Mouse (Mus musculus) lung, postnatal 0 days (tissue): ENCODE data around the gene Tmem88b. TPM values are rescaled to one million over a fixed set of nuclear protein-coding genes. Genes with fewer than 3 reads are reported as not detected.

Experiments
- ATAC-seq: fragments of 200-750 bp; cut with Nextera tagmentation; 2 replicates; pipeline ENCODE4 v1.8.0; 2017; ENCODE audit warnings: moderate library complexity
- DNase-seq: peaks from one replicate; pipeline ENCODE4 v3.0.0-alpha.2; 2016; ENCODE audit warnings: low spot score
- H3K27ac ChIP-seq: fragments of 300-500 bp; sonication (generic); 2 replicates; pipeline ENCODE4 v1.5.1; 2014; ENCODE audit warnings: antibody characterized with exemption, mild to moderate bottlenecking, low read length, mixed read lengths
- H3K27me3 ChIP-seq: fragments of 300-500 bp; sonication (generic); replicated peaks from 2 replicates; pipeline ENCODE4 v1.6.1; 2014; ENCODE audit warnings: low read length, mixed read lengths; ENCODE audit not compliant: insufficient read depth
- H3K36me3 ChIP-seq: fragments of 300-500 bp; sonication (generic); 2 replicates; pipeline ENCODE4 v1.6.1; 2014; ENCODE audit warnings: low read length, mixed read lengths; ENCODE audit not compliant: insufficient read depth
- H3K4me1 ChIP-seq: fragments of 300-500 bp; sonication (generic); 2 replicates; pipeline ENCODE4 v1.6.1; 2014; ENCODE audit warnings: antibody characterized with exemption, low read depth, low read length, mixed read lengths; ENCODE audit not compliant: insufficient read depth
- H3K4me2 ChIP-seq: fragments of 300-500 bp; sonication (generic); replicated peaks from 2 replicates; pipeline ENCODE4 v1.6.1; 2014; ENCODE audit warnings: low read depth, mild to moderate bottlenecking, low read length, moderate library complexity, mixed read lengths
- H3K4me3 ChIP-seq: fragments of 300-500 bp; sonication (generic); 2 replicates; pipeline ENCODE4 v1.5.1; 2014; ENCODE audit warnings: low read depth, low read length
- H3K9ac ChIP-seq: fragments of 300-500 bp; sonication (generic); replicated peaks from 2 replicates; pipeline ENCODE4 v1.6.1; 2014; ENCODE audit warnings: low read depth, mild to moderate bottlenecking
- H3K9me3 ChIP-seq: fragments of 300-500 bp; sonication (generic); 2 replicates; pipeline ENCODE4 v1.6.1; 2016; ENCODE audit warnings: low read length, mixed read lengths
- CTCF ChIP-seq: IDR thresholded peaks from 2 replicates; pipeline ENCODE4 v1.5.1; 2016; ENCODE audit warnings: antibody characterized with exemption, mild to moderate bottlenecking
- EP300 ChIP-seq: IDR thresholded peaks from 2 replicates; pipeline ENCODE4 v1.6.1; 2016; ENCODE audit warnings: antibody characterized with exemption, mild to moderate bottlenecking, control low read depth
- WGBS: fragments of 180-500 bp; shearing (Covaris S2); extraction: QIAGEN DNeasy Blood & Tissue Kit; methylation state at CpG from one replicate; pipeline ENCODE4 v1.1.7; 2014; 5-methylcytosine and 5-hydroxymethylcytosine counted together
- polyA plus RNA-seq: library from polyadenylated mRNA; unstranded; fragments of >200 nt; fragmentation: Nextera tagmentation; extraction: Ambion mirVana; gene quantifications from 2 replicates; pipeline ENCODE4 v1.2.1, GENCODE M21; 2015

Gene Tmem88b
- polyA plus RNA-seq, 1 experiment from 2014 or later, result 0.13 TPM

- peaks cover 6% of the 10 kb centered on the region; the same call in 1 of the 2 replicates for H3K4me1 ChIP-seq
- DNase-seq (no peak), ATAC-seq (no peak)
- no peak overlapping the region for H3K9ac ChIP-seq
- WGBS, result 49% methylated on average over 8 of the region's 8 CpGs
- peaks cover under 1% of the 10 kb centered on the region for H3K36me3 ChIP-seq
- peak overlapping the region; percentile 98; the same call in 1 of the 2 replicates for H3K4me2 ChIP-seq
- TF ChIP-seq EP300, result no peak
- no peak for TF ChIP-seq CTCF
- H3K27ac ChIP-seq, result no peak overlapping the region
- no peaks in the 10 kb centered on the region for H3K9me3 ChIP-seq
- no peaks in the 10 kb centered on the region for H3K27me3 ChIP-seq
- H3K4me3 ChIP-seq, result no peak overlapping the region; the same call in 1 of the 2 replicates
Measured at GRCm38 (mm10) chr4:155830596-155830995, 44.9 kb upstream of the Tmem88b start.

- Histone ChIP-seq H3K4me2 (no peak overlapping the region), H3K4me1 (peaks cover 6% of the 10 kb centered on the region; the same call in 1 of the 2 replicates), H3K36me3 (peaks cover 8% of the 10 kb centered on the region), H3K9me3 (no peaks in the 10 kb centered on the region), H3K9ac (no peak overlapping the region), H3K27ac (no peak overlapping the region), H3K4me3 (no peak overlapping the region), H3K27me3 (no peaks in the 10 kb centered on the region)
- no peak for ATAC-seq
- no peak for DNase-seq
- 84% methylated on average over 4 of the region's 4 CpGs for WGBS
- TF ChIP-seq EP300 (no peak), CTCF (no peak)
Measured at GRCm38 (mm10) chr4:155829866-155830265, 44.2 kb upstream of the Tmem88b start.

- no peak overlapping the region for H3K27ac ChIP-seq
- ATAC-seq, result no peak
- 94% methylated on average over 16 of the region's 16 CpGs for WGBS
Measured at GRCm38 (mm10) chr4:155823443-155823842, 37.8 kb upstream of the Tmem88b start.

GRCm38 (mm10) chr4:155821025-155821424 is 35.4 kb upstream of the Tmem88b start:
- H3K36me3 ChIP-seq, result peaks cover 76% of the 10 kb centered on the region
- TF ChIP-seq EP300 (no peak), CTCF (peak; percentile 46)
- DNase-seq, result no peak

More at GRCm38 (mm10) chr4:155823443-155823842, 37.8 kb upstream of the Tmem88b start:
- H3K36me3 ChIP-seq, result peaks cover 63% of the 10 kb centered on the region
- H3K9ac ChIP-seq, result no peak overlapping the region
- H3K27me3 ChIP-seq, result no peaks in the 10 kb centered on the region
- DNase-seq, result no peak
- no peak overlapping the region for H3K4me3 ChIP-seq
- no peak overlapping the region for H3K4me2 ChIP-seq
- H3K4me1 ChIP-seq, result no peaks in the 10 kb centered on the region
- no peaks in the 10 kb centered on the region for H3K9me3 ChIP-seq
- TF ChIP-seq CTCF, result no peak
- TF ChIP-seq EP300, result no peak

GRCm38 (mm10) chr4:155817533-155817932 is 31.9 kb upstream of the Tmem88b start:
- Histone ChIP-seq H3K27ac (no peak overlapping the region), H3K36me3 (peaks cover 48% of the 10 kb centered on the region), H3K9ac (no peak overlapping the region), H3K4me2 (no peak overlapping the region), H3K4me3 (no peak overlapping the region), H3K27me3 (no peaks in the 10 kb centered on the region), H3K9me3 (no peaks in the 10 kb centered on the region), H3K4me1 (peaks cover 9% of the 10 kb centered on the region; the same call in 1 of the 2 replicates)
- ATAC-seq (no peak), DNase-seq (no peak)
- no peak for TF ChIP-seq EP300
- no peak for TF ChIP-seq CTCF
- 84% methylated on average over 4 of the region's 4 CpGs for WGBS

More at GRCm38 (mm10) chr4:155821025-155821424, 35.4 kb upstream of the Tmem88b start:
- H3K27ac ChIP-seq, result no peak overlapping the region
- no peaks in the 10 kb centered on the region for H3K27me3 ChIP-seq
- no peak overlapping the region for H3K4me2 ChIP-seq
- no peak for ATAC-seq
- H3K4me3 ChIP-seq, result no peak overlapping the region
- H3K9ac ChIP-seq, result no peak overlapping the region
- H3K4me1 ChIP-seq, result no peaks in the 10 kb centered on the region
- WGBS, result 71% methylated on average over 7 of the region's 7 CpGs
- no peaks in the 10 kb centered on the region for H3K9me3 ChIP-seq

- DNase-seq (peak; percentile 64), ATAC-seq (peak; percentile 32)
- WGBS, result under 1% methylated on average over 32 of the region's 49 CpGs
- TF ChIP-seq EP300 (no peak), CTCF (no peak)
- peaks cover 24% of the 10 kb centered on the region for H3K36me3 ChIP-seq
- peaks cover 16% of the 10 kb centered on the region; the same call in 1 of the 2 replicates for H3K4me1 ChIP-seq
- H3K9ac ChIP-seq, result peak overlapping the region; percentile 99
- peak overlapping the region; percentile 93 for H3K27ac ChIP-seq
- H3K4me3 ChIP-seq, result peak overlapping the region; percentile 100
- no peaks in the 10 kb centered on the region for H3K9me3 ChIP-seq
- H3K27me3 ChIP-seq, result no peaks in the 10 kb centered on the region
- peak overlapping the region; percentile 82 for H3K4me2 ChIP-seq
Measured at GRCm38 (mm10) chr4:155812665-155813181, 27.0 kb upstream of the Tmem88b start.
